Mouse (Mus musculus): ENCODE measurements around the gene Fars2.
"Not testable (repeated sequence)": the region's sequence is repeated elsewhere in the genome, so short reads cannot be mapped to it uniquely, and the experiment has no call there.

The Fars2 gene

DNA sequence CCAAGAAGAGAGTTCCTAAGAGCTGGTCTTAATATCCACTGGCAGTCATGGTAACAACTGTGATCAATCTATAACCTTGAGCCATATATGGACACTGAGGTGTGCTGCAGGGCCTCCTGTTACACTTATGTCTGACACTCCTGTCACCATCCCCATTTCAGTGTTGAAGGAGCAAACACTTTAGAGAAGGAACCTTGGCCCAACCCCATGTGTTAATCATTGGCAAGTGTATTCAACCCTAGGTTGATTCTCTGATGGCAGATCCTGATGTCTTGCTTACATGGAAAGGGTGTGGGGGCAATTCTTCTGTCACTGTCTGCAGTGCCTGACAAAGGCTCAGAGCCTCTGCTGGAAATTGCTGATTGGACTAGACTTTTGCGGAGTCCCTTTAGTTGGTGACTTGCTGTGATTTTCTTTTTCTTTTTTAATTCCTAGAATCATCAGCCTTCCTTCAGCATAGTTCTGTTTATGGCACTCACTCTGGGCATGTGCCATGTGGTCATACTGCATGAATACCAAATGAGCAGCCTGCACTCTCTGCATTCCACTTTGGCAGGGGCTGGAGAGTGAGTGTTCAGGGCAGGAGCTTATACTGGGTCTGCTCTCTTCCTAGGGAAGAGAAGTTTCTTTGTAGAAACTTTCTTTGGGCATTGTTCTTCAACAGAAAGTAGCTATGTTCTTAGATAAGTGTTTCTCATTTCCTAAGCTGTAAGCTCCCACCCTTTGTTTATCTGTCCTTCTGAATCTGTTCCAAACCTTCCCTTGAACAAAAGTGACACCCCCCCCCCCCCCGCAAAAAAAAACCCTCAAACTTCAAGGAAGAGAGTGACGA lies 181.0 kb downstream of the Fars2 start:
- peak; percentile 9 for DNase-seq

DNA sequence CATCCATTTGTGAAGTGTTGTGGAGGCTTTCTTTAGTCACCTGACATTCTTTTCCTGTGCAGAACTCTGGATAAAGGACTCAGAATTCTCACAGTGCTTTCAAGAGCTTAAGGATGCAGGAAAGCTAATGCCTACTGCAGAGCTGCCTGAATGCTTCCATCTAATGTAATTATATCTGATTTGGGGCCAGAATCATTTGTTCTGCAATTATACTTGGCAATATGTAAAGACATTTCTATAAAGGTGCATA lies 181.5 kb downstream of the Fars2 start:
- DNase-seq = no peak

DNA sequence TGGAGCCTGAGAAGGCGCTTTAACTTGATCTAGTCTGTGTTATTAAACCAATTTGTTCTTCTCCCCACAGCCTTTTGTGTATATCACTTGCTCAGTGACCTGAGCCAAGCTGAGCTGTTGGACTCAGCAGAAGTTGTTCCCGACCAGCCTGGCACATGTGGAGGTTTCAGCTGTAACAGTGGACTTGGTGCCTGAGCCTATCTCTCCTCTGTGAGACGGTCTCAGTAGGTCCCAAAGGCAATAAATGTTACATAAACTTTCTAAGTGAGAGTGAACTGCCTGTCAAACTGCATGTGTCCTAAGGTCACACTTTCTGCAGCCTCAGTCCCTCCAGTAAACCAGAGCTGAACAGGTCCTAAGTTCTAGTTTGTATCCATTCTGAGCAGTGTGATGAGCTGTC lies 185.6 kb downstream of the Fars2 start:
- DNase-seq = no peak

DNA sequence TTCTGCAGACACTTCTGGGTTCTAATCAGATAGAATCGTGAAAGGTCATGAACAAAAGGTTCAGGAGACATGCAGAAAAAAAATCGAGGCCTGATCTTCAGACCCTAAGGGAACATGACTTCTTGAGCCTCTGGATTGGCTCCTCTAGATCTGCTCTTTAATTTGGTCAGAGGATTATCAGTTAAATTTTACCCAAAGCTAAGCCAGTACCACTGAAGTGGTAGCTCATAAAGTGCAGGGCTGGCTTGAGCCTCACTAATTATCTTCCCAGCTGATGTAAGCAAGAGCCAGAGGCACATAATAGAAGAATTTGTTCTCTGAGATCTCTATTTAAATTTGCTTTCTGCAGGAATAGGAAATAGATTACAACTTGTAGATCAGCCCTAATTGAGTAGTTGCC lies 188.1 kb downstream of the Fars2 start:
- DNase-seq = no peak

DNA sequence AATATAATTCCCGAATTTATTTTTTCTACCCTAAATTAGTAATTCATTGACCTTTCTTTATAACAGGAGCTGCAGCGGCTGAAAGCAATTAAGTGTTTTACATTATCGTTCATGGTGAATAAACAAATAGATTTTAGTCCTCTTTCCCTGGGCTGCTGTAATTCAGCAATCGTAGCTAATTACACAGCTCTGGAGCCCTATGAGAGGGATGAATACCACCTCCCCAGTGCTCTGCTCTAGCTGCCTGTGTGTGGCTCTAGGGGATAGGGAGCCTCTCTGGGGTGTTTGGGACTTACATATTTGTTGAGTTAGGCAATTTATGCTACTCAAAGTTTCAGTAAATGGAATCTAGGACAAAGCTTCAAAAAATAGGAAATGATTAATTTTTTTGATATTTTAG lies 190.2 kb downstream of the Fars2 start:
- DNase-seq = no peak

DNA sequence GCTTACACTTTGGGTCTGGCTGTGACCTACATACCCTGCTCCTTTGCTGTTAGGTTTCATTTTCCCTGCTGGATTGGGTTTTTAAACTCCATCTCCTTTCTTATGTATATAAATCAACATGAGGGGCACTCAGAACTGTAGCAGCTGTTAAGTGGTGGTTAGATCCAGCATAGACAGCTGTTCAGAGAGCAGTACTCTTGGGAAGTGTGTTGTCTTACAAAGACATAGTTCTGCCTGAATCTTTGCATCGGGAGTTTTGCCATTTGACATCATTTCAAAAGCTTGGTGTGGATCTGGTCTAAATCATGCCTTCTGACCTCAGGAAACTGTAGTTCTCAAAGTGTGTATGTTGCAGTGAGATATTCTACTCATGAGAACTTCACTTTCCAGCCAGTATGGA lies 191.9 kb downstream of the Fars2 start:
- DNase-seq = no peak

DNA sequence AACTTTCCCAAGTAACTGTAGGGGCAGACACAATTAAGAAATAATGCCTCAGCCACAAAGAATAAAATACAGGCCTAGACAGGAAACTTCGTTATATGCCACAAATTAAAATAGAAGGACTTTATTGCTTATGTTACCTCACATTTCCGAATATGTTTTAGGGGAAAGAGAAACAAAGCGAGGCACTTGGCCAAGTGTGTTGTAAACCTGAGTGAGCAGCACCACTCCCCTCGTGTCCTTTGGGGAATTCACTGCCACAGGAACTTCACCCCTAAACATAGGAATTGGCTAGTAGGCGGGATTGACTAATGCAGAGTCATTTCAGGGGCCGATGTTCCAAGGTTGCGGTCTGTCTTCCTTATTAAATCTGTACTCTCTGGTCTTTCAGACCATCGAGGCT lies 197.0 kb downstream of the Fars2 start:
- no peak for DNase-seq

DNA sequence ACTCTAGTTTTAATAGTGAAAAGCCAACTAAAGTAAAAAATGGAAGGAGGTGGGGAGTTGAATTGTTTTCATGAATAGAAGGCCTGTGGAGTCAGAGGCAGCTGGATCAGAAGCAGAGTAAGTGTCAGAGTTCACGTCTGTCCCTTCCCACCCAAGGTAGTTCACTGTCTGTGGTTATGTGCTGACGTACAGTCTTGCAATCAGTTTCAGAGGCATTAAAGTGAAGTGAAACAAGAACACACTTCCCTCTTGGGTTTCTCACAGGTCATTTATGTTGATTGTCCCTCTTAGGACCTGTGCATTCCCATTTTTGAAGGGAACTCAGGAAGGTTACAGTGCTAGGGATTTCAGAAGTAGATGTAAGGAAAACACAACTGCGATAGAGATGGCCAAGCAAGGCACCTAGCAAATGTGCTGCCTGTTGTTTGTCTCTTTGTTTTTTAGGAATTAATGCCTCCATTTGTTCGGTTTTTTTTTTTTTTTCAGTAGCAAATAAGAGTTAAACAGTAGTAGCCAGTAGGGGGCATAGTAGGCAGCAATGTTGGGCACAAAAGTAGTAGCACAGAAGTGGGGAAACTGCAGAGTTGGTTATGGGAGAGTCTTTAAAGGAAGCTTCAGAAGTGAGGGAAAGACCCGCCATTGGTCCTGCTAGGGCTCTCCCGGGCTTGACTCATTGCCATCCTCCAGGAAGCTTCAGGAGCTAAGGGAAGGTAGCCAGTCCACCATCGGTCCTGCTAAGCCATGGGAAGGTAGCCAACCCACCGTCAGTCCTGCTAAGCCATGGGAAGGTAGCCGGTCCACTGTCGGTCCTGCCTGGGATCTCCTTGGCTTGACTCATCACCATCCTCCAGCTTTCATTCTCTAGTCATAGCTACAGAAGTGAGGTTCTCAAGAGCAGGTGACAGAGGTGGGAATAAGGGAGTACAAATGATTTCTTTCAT lies 197.9 kb downstream of the Fars2 start:
- DNase-seq = no peak

DNA sequence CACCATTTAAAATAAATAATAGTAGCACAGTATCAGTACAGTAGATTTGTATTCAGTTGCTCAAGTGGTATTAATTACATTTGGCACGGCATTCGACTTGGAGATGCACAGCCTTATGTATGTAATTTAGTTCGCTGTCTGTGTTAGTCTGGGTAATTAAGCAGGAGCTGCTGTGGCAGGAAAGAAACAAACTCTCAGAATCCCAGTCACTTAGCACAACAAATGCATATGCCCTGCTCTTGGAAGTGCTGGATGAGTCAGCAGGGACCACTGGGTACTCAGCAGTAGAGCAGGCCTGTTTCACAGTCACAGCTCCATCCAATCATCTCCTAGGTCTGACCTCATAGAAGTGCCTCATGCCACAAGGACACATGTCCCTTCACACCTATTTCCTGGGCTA lies 200.6 kb downstream of the Fars2 start:
- DNase-seq = no peak

DNA sequence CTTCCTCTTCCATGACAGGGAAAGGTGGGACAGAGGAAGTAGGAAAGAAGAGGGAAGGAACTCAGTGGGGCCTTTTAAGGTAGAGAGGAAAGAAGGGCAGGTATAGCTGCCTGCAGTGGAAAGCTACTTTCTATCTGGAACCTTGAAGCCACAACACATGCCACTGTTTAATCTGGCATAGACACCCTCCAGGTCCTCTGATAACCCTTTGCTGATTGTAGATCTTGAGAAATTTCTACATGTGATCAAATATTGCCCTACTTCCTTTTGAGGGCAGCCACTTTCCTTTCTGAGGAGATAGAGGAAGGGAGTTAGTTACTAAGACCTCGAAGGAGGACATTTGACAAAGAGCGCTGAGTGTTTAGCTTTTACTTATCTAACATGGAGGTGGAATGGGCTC lies 207.4 kb downstream of the Fars2 start:
- DNase-seq = no peak

DNA sequence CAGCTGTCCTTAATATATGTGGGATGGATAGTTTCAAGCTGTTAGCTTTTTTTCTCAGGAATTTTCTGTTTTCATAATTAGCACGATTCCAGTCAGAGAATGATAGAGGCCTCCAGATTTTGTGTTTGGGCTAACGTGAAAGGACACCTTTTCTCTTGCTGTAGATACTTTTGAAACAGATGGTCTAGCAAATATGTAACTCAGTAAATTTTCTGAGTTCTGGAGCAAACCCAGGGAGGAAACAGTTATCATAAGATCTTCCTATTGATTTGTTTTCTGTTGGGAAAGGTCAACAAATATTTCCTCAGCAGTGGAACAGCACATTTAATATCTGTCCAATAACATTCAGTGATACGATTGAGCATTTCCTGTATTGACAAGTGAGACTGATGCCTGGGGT lies 209.3 kb downstream of the Fars2 start:
- DNase-seq = no peak

DNA sequence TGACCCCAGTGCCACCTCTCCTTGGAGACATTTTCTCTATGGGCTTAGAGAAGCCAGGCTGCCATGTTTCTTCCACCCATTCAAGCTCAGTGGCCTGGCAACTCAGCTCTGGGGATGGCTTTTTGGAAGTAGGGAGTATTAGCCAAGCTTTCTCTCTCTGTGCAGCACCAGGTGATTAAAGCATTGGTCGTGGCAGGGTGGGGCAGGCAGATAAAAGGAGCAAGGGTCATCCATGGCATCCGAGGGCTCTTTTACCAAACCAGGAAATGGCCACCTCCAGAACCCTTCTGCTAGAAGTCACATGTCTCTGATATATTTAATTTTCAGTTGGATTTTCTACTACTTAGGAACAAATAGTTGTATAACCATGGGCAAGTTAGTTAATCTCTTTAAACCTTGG lies 212.7 kb downstream of the Fars2 start:
- no peak for DNase-seq

DNA sequence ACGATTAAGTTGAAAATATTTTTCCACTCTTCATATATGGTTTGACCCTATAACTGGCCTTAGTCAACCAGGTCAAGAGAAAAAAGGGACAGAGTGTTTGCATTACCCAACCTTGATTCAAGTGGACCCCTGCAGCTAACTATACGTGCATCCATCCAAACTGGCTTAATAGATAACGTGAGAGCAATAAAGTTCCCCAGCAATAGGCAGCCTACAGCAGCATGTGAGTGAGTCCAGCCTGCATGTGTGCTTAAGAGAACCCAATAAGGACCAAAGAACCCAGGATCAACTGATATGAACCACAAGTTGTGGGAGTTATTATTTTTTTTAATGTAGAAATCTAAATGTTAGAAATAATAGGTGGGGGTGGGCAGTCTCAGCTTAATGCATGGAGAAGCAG lies 213.3 kb downstream of the Fars2 start:
- no peak for DNase-seq

DNA sequence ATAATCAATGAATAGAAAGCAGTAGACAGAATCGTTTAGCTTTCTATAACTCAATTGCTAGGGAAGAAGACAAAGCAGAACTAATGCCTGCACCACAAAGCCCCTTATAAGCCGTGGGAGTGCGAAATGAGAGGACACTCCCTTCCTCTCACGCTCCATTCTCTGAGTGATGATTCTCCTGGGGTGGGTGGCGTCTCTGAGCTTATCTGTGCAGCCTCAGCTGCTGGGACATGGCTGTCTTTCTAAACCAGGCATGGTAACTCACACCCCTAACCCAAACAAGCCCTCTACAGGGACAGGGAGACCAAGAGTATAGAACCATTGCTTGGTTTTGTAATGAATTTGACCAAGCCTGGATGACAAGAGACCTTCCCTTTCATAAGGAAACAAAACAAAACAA lies 217.5 kb downstream of the Fars2 start:
- no peak for DNase-seq

DNA sequence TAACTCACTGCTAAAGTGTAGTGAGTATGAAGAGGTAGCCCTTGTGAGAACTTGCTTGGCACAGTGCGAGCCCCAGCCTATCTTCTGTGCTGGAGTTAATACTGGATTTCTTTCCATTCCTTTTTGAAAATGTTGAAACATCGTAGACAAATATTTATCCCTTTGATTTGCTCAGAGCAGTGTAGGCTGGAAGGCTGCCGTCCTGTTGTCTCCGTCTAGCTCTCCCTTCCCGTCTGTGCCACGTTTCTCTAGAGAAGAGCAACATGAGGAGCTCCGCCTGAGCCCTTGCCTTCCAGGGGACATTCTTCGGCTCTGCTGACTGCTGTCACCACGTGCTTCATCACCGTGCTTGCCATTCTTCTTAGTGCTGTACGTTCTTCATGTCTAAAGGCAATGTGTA lies 234.3 kb downstream of the Fars2 start:
- DNase-seq = no peak

DNA sequence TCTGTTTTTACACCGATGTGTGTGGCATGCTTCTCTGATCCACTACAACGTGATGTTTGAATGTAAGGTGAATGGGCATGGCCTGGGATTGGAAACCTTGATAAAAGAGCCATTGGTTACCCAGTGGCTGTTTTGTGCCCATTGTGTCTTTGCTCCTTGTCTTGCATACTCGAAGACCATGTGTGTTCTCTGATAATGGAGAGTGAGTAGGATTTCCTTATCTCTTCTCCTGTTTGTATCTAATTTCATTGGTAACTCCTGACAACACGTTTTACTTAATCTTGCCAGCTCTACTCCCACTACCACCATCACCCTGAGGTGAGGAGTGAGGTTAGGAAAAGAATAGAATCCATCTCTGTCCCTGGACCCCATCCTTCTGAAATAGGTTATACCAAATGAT lies 240.3 kb downstream of the Fars2 start:
- no peak for DNase-seq

DNA sequence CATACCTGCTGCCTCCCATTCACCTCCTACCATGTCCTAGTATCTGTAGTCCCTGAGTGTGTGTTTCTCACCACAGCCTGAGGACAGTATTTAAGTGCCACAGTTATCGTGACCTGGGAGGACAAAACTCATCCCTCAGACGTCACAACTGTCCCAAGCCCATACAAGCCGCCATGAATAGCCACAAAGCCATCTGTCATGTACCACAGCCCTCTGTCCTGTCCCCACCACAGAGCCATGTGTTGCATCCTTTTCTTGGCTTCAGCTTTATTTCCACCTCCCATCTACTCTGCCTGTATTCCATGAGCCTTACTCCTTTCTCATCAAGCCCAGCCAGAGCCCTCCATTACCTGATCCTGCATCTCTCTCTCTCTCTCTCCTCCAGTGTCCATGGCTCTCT lies 244.2 kb downstream of the Fars2 start:
- no peak for DNase-seq

DNA sequence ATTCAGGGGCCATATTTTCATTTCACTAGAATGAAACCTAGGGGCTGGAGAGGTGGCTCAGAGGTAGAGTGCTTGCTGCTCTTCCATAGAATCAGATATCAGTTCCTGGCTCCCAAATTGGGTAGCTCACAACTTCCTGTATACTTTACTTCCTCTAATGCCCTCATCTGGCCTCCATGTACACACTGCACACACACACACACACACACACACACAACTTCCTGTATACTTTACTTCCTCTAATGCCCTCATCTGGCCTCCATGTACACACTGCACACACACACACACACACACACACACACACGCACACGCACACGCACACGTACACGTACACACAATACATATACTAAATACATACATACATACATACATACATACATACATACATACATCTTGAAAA lies 248.5 kb downstream of the Fars2 start:
- not testable (repeated sequence) for DNase-seq

DNA sequence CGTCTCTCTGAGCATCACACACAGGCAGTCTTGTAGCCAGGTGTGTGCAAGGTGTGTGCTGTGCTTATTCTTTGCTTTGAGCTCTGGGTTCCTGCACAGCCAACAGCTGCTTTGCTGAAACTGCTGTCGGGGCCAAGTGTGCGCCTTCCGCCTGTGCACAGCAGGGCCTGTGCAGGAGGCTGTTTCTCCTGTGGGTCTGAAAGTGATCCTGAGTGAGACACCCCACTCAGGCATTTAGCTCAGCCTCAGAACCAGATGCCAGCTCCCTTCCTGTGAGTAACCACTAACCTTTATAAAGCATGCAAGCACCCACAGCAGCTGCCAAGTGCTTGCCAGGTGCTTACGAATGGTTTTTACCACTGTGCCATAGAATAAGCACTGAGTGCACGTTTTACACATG lies 249.1 kb downstream of the Fars2 start:
- DNase-seq = no peak

DNA sequence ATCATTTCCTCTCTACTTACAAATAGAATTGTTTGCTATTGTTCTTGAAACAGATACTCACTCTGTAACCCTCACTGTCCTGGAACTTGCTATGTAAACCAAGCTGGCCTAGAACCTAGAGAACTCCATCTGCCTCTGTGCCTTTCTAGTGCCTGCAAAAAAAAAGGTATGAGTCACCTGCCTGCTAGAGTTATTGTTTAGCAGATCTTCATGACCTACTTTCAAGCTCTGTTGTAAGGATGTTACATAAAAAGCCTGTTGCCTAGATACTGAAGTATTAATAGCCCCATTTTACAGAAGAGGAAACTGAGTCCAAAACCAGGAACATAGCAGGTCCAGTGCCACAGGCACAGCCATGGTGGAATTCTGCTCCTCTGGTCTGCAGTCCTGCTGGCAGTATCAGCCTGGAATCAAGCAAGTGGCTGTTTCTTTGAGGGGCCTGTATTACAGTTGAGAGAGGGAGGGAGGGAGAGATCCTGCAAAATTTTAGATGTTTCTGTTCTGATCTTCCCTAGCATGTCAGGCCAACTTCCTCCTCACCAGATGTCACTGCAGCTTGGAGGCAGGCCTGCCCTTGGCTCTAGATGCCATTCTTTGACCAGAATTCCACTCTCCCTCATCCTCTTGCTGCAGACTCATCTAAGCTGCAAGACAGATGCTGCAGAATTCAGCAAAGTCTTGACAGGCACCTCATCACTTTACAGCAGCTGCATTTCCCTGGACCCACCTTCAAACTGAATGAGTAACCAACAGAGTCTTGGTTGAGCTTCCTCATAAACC lies 250.7 kb downstream of the Fars2 start:
- no peak for DNase-seq

DNA sequence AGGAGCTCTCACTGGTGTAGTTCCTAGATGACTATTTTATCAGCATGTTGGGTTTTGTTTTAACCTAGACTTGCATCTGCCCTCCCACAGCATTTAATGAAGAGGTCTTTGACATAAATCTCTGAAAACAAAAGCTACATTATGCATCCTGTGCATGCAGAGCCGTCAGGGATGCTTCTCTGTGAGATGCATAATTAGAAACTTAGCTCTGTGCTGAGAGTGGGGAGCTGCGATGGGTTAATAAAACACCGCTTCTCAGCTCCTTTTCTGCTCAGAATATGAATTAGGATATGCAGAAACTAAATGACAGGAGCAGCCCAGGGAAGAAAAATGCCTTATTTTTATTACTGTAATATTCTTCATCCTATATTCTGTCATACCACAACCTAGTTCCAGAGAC lies 251.6 kb downstream of the Fars2 start:
- DNase-seq = no peak

DNA sequence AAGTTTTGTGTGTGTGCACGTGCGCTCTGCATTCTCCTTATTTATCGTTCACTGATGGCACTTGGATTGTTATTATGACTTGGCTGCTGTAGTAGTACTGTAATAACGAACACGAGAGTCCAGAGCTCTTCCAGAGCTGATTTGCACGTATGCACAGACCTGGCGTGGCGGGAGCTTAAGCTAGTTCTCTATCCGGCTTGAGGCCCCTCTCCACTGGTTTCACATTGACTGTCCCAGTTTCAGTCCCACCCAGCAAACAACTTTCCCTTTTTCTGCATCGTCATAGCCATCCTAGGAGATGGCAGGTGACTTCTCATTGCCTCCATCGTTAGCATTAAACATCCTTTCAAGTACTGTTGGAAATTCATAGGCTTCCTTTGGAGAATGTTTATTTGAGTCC lies 252.2 kb downstream of the Fars2 start:
- DNase-seq = no peak

DNA sequence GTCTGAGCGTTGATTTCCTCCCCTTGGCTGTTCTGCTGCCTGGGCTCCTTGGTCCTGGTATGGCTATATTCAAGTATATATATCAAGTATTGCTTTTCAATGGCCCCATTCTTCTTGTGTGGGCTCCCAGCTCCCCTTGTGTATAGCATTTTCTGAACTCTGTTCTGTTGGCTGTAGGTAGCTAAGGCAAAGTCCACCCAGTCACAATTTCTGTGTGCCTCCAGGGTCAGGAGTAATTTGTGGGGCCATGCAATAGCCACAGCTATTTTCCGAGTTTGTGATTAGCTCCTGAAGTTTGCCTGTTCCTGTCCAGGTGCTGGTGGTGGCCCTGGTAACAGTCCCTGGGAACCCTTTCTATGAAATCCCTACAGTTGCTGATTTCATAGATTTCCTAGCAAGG lies 266.0 kb downstream of the Fars2 start:
- no peak for DNase-seq

DNA sequence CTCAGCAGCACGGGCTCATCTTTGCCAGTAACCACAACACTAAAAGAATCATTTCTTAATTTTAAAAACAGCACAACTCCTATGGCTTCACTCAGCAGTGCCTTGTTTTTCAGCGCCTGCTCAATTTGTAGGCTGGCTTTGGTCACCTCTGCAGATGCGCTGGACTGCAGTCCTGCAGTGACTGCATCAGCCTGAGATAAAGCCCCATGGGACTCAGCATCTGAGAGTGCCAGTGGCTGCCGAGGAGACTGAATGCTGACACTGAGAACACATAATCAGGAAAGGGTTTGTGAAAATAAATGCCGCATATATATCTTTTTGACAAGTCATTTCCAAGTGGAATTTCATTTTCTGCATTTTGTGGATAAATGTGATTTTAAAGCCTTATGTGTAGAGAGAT lies 268.9 kb downstream of the Fars2 start:
- DNase-seq = no peak

Measured in embryo, embryonic 11 days (tissue).